Mouse (Mus musculus) cerebellum, postnatal 25 days (tissue): ENCODE measurements around the gene Plch1.

Experiments used
- DNase-seq, 2 experiments: peaks; one replicate each; pipeline ENCODE4 v3.0.0; 2021; ENCODE audit warnings: mixed read lengths in 2 of 2

Plch1 gene

DNA sequence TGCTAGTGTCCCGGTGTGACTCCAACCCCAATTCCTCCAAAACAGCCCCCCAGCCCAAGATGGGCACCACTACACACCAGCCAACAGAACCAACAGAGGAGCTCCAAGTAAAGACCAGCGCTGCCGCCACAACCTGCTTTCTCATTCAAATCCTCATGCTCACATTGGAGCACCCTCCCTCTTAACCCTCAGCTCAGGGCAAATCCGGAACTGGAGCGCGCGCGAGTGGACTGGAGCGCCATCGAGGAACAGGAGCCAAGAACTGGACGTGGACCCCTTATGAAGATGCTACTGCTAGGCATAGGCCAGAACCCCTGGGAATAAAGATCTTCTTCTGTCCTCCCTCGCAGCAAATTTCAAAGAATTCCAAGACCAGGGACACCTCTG is at the start of gene Plch1:
Gene Plch1 (minus strand): TSS at position 164 of the 387 bp plus-strand sequence.
- peak; percentile 47 to 72 for DNase-seq

DNA sequence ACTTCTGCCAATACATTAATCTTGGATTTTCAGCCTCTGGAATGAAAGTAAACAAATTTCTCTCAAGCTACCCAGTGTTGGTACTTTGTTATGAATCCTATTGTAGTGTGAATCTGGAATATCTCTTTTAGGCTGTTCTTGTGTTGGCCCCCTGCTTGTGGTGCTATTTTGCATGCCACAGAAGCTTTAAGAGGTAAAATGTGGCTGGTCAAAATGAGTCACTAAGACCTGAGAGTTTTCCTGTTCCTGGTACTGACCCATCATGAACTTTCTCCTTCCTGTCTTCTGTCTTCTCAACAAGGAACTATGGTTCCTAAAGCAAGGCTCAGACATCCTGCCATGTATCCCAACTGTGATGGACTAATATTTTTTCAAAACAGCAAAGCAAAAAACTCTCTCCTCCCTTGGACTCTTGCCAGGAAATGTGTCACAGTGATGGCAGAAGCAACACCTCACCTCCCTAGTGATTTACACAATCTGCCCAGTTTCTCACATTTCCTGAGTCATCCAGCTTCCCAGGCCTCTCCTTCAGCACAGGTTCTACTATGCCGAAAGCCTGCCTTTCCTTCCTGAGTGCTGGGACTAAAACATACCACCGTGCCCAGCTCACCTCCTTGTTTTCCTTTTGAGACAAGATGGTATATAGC is 42.1 kb upstream of the Plch1 start:
- peak; percentile 28 to 57 for DNase-seq

GRCm38 (mm10) chr3:63938928-63939327 is 39.7 kb upstream of the Plch1 start:
- DNase-seq: no peak

GRCm38 (mm10) chr3:63928878-63929859 is 29.9 kb upstream of the Plch1 start, which contains the start of gene E130311K13Rik:
Gene E130311K13Rik, minus strand, starts transcription at chr3:63929472.
- DNase-seq: peak; percentile 92 to 95

DNA sequence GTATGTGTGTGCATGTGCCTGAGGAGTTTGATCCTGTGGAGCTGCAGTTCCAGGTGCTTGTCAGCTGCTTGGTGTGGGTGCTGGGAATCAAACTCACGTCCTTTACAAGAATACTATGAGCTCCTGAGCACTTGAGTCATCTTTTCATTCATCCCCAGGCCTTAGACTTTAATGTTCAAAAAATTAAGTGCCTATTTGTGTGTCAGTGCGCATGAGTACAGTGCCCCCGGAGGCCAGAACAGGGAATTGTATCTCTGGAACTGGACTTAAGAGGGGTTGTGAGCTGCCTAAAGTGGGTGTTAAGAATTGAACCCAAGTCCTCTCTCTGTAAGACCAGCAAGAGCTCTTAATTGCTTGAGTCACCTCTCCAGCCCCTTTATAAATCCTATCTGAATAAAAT is 20.4 kb upstream of the Plch1 start:
- peak in 1 of 2 experiments; percentile 42 for DNase-seq

DNA sequence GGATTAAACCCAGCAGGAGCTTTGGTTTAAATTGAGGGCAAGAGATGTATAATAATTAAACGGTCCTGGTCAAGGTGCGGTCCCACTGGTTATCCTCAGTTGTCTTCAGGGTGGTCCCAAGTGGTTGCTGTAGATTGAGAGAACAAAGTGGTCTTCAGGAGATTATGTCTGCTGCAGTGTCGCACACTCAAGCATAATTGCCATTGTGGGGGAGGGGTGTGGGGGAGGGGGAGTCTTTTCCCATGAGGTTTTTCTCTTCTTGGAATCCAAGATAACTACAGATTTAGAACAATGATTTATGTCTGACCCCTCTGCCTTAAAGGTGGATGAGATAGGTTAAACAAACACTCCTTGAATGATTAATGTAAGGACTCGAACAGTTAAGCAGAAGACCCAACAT is 11.0 kb upstream of the Plch1 start:
- DNase-seq: no peak

GRCm38 (mm10) chr3:63905241-63905640 is 6.0 kb upstream of the Plch1 start:
- peak; percentile 47 to 61 for DNase-seq

DNA sequence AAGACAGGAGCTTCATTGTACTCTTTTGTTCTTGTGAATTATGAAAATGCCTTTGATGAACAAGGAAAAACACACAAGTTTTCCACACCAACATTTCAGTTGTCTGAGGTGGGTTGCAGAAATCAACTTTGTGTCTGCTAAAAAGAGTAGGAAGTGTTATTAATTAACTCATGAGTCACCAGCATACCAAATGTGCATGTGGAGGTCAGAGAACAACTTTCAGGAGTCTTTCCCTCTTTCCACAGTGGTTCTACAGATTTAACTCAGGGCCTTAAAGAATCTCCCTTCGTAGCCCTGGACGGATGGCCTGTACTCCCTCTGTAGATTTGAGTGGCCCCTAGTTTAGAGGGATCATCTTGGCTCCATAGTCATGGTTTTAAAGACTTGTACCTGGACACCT is 4.9 kb upstream of the Plch1 start:
- no peak for DNase-seq

- peak in 1 of 2 experiments; percentile 7 for DNase-seq
These were observed 824 bp upstream of the Plch1 start for GRCm38 (mm10) chr3:63900021-63900571.

DNA sequence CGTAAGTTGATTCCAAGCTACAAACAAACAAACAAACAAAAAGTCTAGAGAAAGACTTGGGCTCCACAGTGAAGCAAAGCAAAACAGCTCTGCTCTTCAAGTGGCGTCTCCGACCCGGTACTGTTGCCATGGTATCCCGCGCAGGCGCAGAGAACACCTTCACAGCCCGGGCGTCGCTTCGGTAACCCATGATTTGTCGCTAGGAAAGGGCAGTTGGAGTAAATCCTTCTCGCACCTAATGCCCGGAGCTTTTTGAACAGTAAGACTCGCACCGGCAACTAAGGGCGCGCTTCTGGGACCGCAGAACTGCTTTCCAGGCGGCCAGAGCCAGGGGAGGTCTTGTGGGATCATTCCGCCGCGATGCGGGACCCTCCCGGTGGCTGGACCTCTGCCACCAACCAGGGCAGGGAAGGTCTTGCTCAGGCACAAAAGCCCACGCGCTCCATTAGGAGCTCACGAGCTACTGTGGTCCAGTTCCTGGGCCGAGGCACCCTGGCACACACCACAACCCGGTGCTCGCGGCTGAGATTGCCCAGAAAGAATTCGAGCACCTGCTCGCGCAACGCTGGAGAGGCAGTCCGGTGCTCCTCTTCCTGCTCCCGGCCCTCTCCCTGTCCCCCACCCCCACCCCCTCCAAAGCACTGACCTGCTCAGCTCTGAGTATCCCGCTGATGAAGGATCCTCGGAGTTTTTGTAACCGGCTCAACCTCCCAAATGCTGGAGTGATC is 527 bp downstream of the Plch1 start:
- DNase-seq: peak; percentile 78 to 90

DNA sequence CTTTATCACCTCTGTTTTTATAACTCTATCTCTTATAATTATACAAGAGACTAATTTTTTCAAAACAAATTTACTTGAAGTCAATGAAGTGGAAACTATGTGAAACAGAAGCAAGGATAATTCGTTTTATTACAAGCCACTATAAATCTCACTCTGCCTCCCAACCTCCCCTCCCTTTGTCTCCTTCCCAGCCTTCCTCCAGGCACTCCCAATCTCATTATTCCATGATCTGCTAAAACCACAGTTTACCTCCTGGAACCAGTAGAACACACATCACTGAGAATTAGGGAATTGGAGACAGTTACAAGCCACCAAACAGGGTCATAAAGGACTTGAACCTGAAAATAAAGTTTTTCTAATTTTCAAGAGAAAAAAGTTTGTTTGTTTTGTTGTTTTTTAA is 2.1 kb downstream of the Plch1 start:
- no peak for DNase-seq

- DNase-seq: no peak
These were observed 3.0 kb downstream of the Plch1 start for GRCm38 (mm10) chr3:63896303-63896702.

DNA sequence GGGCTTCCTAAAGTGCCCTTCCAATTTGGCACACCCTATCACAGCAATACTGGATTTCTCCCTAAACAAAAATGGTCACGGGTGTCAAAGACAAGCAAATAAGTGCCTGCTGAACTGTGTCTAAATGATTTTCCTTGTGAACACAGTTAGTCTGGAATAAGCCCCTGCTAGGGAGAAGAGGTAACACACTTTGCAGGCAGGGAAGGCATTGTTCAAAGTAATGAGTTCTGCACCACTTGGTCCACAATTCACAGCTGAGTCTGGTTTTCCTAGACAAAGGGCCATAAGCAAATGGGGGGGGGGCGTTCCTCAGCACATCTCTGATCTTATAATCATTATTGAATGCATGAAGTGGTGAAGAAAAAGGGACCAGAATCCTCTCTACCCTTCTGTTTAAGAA is 3.5 kb downstream of the Plch1 start:
- DNase-seq: no peak

GRCm38 (mm10) chr3:63893677-63894076 is 5.6 kb downstream of the Plch1 start:
- DNase-seq: no peak

GRCm38 (mm10) chr3:63892154-63892553 is 7.1 kb downstream of the Plch1 start:
- no peak for DNase-seq

GRCm38 (mm10) chr3:63881065-63881464 is 18.2 kb downstream of the Plch1 start:
- no peak for DNase-seq

GRCm38 (mm10) chr3:63878995-63879666 is 20.1 kb downstream of the Plch1 start:
- DNase-seq: no peak

DNA sequence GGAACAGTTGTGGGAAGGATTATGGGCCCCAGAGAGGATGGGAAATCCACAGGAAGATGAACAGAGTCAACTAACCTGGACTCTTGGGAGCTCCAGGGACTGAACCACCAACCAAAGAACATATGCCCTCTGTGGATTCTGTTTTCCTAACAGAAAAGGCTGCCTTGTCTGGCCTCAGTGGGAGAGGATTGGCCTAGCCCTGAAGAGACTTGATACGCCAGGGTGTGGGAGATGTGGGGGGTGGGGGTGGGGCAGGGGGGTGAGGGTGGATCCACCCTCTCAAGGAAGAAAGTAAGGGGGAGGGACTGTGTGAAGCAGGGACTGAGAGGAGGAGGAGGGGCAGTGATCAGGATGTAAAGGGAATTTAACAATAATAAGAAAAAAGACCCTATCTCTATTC is 26.5 kb downstream of the Plch1 start:
- DNase-seq: no peak

DNA sequence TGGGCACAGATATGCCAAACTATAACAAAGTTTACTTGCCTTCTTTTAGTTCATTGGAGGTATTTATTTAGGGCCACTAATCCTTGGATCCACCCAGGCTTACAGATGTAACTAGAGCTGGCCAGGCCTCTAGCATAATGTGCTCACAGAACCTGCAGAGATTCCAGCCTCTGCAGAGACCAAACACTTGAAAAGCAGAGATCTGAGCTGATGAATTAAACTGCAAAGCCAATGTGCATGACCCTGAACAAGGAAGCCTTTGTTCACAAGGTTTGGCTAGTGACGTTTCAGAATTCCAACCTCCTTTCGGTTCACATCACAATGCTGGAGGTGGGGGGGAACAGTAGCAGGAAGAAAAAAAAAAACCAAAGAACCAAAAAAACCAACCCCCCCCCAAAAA is 28.0 kb downstream of the Plch1 start:
- DNase-seq: no peak

DNA sequence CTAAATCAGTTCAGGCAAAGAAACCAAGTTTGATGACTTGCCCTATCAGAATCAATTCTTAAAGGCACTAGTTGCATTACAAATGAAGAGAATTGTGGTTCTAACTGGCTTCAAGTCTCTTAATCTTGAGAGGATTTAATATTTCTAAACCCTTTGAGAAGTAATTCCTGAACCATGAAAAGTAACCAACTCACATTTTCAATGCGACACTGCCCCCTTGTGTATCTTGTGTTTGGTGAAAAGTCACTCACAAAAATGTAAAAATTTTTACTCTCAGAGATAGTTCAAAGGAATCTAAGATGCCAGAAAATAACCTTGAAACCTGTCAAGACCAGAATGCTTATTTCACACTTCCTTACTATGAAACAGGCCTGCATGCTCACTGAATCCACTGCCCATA is 31.0 kb downstream of the Plch1 start:
- peak in 1 of 2 experiments; percentile 56 for DNase-seq

DNA sequence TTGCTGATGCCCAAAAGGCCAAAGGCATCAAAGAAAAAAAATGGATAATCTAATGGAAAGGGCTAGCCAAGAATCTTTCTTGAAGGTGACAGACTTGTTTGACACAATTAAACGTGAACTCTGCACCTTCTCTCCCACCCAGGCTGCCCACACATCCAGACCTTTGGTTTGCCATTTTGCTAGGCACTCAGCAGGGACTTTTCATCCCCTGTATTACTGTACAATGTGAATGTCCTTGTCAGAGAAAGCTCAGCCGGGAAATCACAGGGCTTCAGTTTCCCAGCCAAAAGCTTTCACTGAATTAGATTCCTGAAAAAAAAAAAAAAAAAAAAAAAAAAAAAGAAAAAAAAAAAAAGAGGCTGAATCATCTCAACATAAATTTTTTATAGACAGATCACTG is 34.2 kb downstream of the Plch1 start:
- no peak for DNase-seq

GRCm38 (mm10) chr3:63862716-63863115 is 36.6 kb downstream of the Plch1 start:
- DNase-seq: no peak
